Comparison of ENCODE assay signal across 8 mouse cellular contexts in genomic region chr2:18765481-18766249, GRCm38 (mm10).
DNase-seq lines count a peak whose midpoint lies in the region; ATAC-seq lines count a peak whose summit lies in the region.

No protein-coding gene starts in this region.

- no peaks in the 10 kb centered on the region for H3K9me3 ChIP-seq in embryonic facial prominence, embryonic 12.5 days
- no peaks in the 10 kb centered on the region for H3K9me3 ChIP-seq in embryonic facial prominence, embryonic 10.5 days

- H3K4me3 ChIP-seq in embryonic facial prominence, embryonic 12.5 days: no peak overlapping the region; the same call in 1 of the 2 replicates
- H3K4me3 ChIP-seq in embryonic facial prominence, embryonic 10.5 days: no peak overlapping the region

- no peak for DNase-seq in embryonic facial prominence, embryonic 10.5 days (ENCODE audit: low spot score)
- peak; percentile 6 for DNase-seq in T-cell, adult 2 months (ENCODE audit: low spot score)
- peak; percentile 46 for DNase-seq in heart, adult 8-10 months (ENCODE audit: low spot score)
- DNase-seq in kidney, adult 8-10 months: peak; percentile 5 to 11
- peak; percentile 23 for DNase-seq in lung, postnatal 25 days (ENCODE audit: low spot score)
- peak; percentile 23 for DNase-seq in thymus, postnatal 25 days
- no peak for DNase-seq in right cerebral cortex, postnatal 36 days (ENCODE audit: low spot score in 2 of 2)

- ATAC-seq in embryonic facial prominence, embryonic 12.5 days (ENCODE audit: insufficient number of reproducible peaks, insufficient read depth, low FRiP score, low TSS enrichment): no peak; the same call in 1 of the 2 replicates

- 0 out of 2 replicates have a peak, but pooled peaks cover 5% of the 10 kb centered on the region for H3K27me3 ChIP-seq in embryonic facial prominence, embryonic 12.5 days
- H3K27me3 ChIP-seq in embryonic facial prominence, embryonic 10.5 days (replicated peaks; ENCODE audit: low read depth, poor library complexity, severe bottlenecking): peaks cover 22% of the 10 kb centered on the region

- H3K4me1 ChIP-seq in embryonic facial prominence, embryonic 12.5 days: 0 out of 2 replicates have a peak, but pooled peaks cover 3% of the 10 kb centered on the region
- peaks cover 24% of the 10 kb centered on the region for H3K4me1 ChIP-seq in embryonic facial prominence, embryonic 10.5 days

- H3K27ac ChIP-seq in embryonic facial prominence, embryonic 12.5 days: no peak overlapping the region
- H3K27ac ChIP-seq in embryonic facial prominence, embryonic 10.5 days (replicated peaks): no peak overlapping the region

- H3K36me3 ChIP-seq in embryonic facial prominence, embryonic 12.5 days: no peaks in the 10 kb centered on the region
- no peaks in the 10 kb centered on the region for H3K36me3 ChIP-seq in embryonic facial prominence, embryonic 10.5 days (replicated peaks)

- H3K9ac ChIP-seq in embryonic facial prominence, embryonic 12.5 days: no peak overlapping the region

- WGBS in embryonic facial prominence, embryonic 12.5 days: 52% methylated on average over 12 of the region's 12 CpGs
- WGBS in embryonic facial prominence, embryonic 10.5 days: 57% methylated on average over 12 of the region's 12 CpGs

- H3K4me2 ChIP-seq in embryonic facial prominence, embryonic 12.5 days (replicated peaks): peak overlapping the region; percentile 61

Comparison
In these comparisons a context has a peak if more than half of its experiments do, and no peak if none do; other contexts are left out.
1. DNase-seq: peak in T-cell, adult 2 months (single experiment), heart, adult 8-10 months (single experiment), kidney, adult 8-10 months (2 of 2), lung, postnatal 25 days (single experiment) and thymus, postnatal 25 days (single experiment); none in embryonic facial prominence, embryonic 10.5 days (single experiment) and right cerebral cortex, postnatal 36 days (0 of 2).